ENCODE assay signal across 19 mouse cellular contexts in genomic region chr1:152223666-152224065, GRCm38 (mm10).
DNase-seq lines count a peak whose midpoint lies in the region; ATAC-seq and TF ChIP-seq lines count a peak whose summit lies in the region.
"Had no signal": no experiment of that assay in that cellular context is flagged by ENCODE, and none has a peak within 500 bp of the region (broad histone marks: within the 10 kb centered on the region; RNA-seq: fewer than 3 reads in every experiment).

No protein-coding gene starts in this region.

- no peak for TF ChIP-seq CTCF in left cerebral cortex, adult 2 months (IDR thresholded peaks at IDR 0.05)
- TF ChIP-seq CTCF in lung, postnatal 0 days (IDR thresholded peaks at IDR 0.05) = no peak

- intact Hi-C loops in left cerebral cortex, adult 2 months (cut with DNase I) = no loop called here

- no peaks in the 10 kb centered on the region for H3K27me3 ChIP-seq in limb, embryonic 13.5 days
- H3K27me3 ChIP-seq in limb, embryonic 10.5 days (ENCODE audit: low read depth, poor library complexity, severe bottlenecking) = no peaks in the 10 kb centered on the region
- no peaks in the 10 kb centered on the region for H3K27me3 ChIP-seq in heart, embryonic 13.5 days (replicated peaks)
- H3K27me3 ChIP-seq in lung, postnatal 0 days (replicated peaks; ENCODE audit: insufficient read depth, low read length) = no peaks in the 10 kb centered on the region
- H3K27me3 ChIP-seq: neural tube, embryonic 15.5 days had no signal

- no peaks in the 10 kb centered on the region for H3K36me3 ChIP-seq in limb, embryonic 13.5 days
- H3K36me3 ChIP-seq in limb, embryonic 10.5 days = no peaks in the 10 kb centered on the region
- no peaks in the 10 kb centered on the region for H3K36me3 ChIP-seq in heart, embryonic 13.5 days
- H3K36me3 ChIP-seq in lung, postnatal 0 days (ENCODE audit: insufficient read depth, low read length) = no peaks in the 10 kb centered on the region
- H3K36me3 ChIP-seq: embryonic facial prominence, embryonic 13.5 days; neural tube, embryonic 15.5 days had no signal

- WGBS in limb, embryonic 13.5 days = 57% methylated on average over 1 of the region's 1 CpGs
- WGBS in limb, embryonic 10.5 days = 80% methylated on average over 1 of the region's 1 CpGs
- WGBS in heart, embryonic 13.5 days = 16% methylated on average over 1 of the region's 1 CpGs
- WGBS in lung, postnatal 0 days = 47% methylated on average over 1 of the region's 1 CpGs

- no peak for DNase-seq in limb, embryonic 10.5 days (ENCODE audit: low spot score)
- DNase-seq in kidney, adult 8-10 months = peak; percentile 27 to 37
- peak; percentile 52 to 71 for DNase-seq in kidney, postnatal 36 days
- no peak for DNase-seq in left cerebral cortex, adult 2 months (ENCODE audit: extremely low spot score in 1 of 2, low spot score in 2 of 2)
- DNase-seq in lung, postnatal 0 days (ENCODE audit: low spot score) = no peak
- DNase-seq in cerebellum, postnatal 25 days = no peak
- DNase-seq: adrenal gland, adult 8-10 months; cerebellum, adult 11-12 months; lung, postnatal 4 days; right cerebral cortex, adult 18-20 months; spleen, adult 18-20 months; thymus, postnatal 25 days had no signal

- no peaks in the 10 kb centered on the region; the same call in 1 of the 2 replicates for H3K4me1 ChIP-seq in limb, embryonic 13.5 days
- H3K4me1 ChIP-seq in limb, embryonic 10.5 days = no peaks in the 10 kb centered on the region
- peaks cover 23% of the 10 kb centered on the region for H3K4me1 ChIP-seq in heart, embryonic 13.5 days
- no peaks in the 10 kb centered on the region for H3K4me1 ChIP-seq in lung, postnatal 0 days (ENCODE audit: insufficient read depth, low read depth, low read length)
- H3K4me1 ChIP-seq: embryonic facial prominence, embryonic 13.5 days; neural tube, embryonic 15.5 days had no signal

- peak; percentile 70 for ATAC-seq in limb, embryonic 13.5 days (ENCODE audit: low FRiP score, low read depth)
- ATAC-seq in heart, embryonic 13.5 days (ENCODE audit: extremely low read depth, insufficient number of reproducible peaks, low FRiP score, low TSS enrichment) = no peak
- ATAC-seq in lung, postnatal 0 days = no peak

- TF ChIP-seq EP300 in lung, postnatal 0 days (IDR thresholded peaks at IDR 0.05) = no peak

- H3K9ac ChIP-seq in limb, embryonic 13.5 days = no peak overlapping the region
- H3K9ac ChIP-seq in heart, embryonic 13.5 days = no peak overlapping the region
- H3K9ac ChIP-seq in lung, postnatal 0 days (replicated peaks; ENCODE audit: low read depth) = no peak overlapping the region
- H3K9ac ChIP-seq: embryonic facial prominence, embryonic 13.5 days; liver, embryonic 14.5 days; neural tube, embryonic 15.5 days had no signal

- no peak overlapping the region for H3K4me2 ChIP-seq in limb, embryonic 13.5 days (replicated peaks)
- H3K4me2 ChIP-seq in heart, embryonic 13.5 days = no peak overlapping the region
- no peak overlapping the region for H3K4me2 ChIP-seq in lung, postnatal 0 days (replicated peaks; ENCODE audit: low read depth, low read length)
- H3K4me2 ChIP-seq: embryonic facial prominence, embryonic 13.5 days; midbrain, embryonic 11.5 days; neural tube, embryonic 15.5 days had no signal

- no peak overlapping the region for H3K4me3 ChIP-seq in limb, embryonic 13.5 days
- no peak overlapping the region for H3K4me3 ChIP-seq in limb, embryonic 10.5 days
- H3K4me3 ChIP-seq in heart, embryonic 13.5 days = no peak overlapping the region
- H3K4me3 ChIP-seq in left cerebral cortex, adult 2 months = no peak overlapping the region
- H3K4me3 ChIP-seq in lung, postnatal 0 days (ENCODE audit: low read depth, low read length) = no peak overlapping the region
- H3K4me3 ChIP-seq: embryonic facial prominence, embryonic 13.5 days; layer of hippocampus, adult 2 months; neural tube, embryonic 15.5 days had no signal

- no peak overlapping the region for H3K27ac ChIP-seq in limb, embryonic 13.5 days
- H3K27ac ChIP-seq in limb, embryonic 10.5 days = no peak overlapping the region
- peak overlapping the region; percentile 67 for H3K27ac ChIP-seq in heart, embryonic 13.5 days (replicated peaks)
- H3K27ac ChIP-seq in left cerebral cortex, adult 2 months = no peak overlapping the region
- no peak overlapping the region for H3K27ac ChIP-seq in lung, postnatal 0 days (ENCODE audit: low read length)
- H3K27ac ChIP-seq: embryonic facial prominence, embryonic 13.5 days; layer of hippocampus, adult 2 months; liver, embryonic 14.5 days; neural tube, embryonic 15.5 days had no signal

- H3K9me3 ChIP-seq in limb, embryonic 13.5 days = no peaks in the 10 kb centered on the region
- no peaks in the 10 kb centered on the region for H3K9me3 ChIP-seq in limb, embryonic 10.5 days (replicated peaks)
- peaks cover 5% of the 10 kb centered on the region; the same call in 1 of the 2 replicates for H3K9me3 ChIP-seq in heart, embryonic 13.5 days
- H3K9me3 ChIP-seq in lung, postnatal 0 days (ENCODE audit: low read length) = no peaks in the 10 kb centered on the region
- H3K9me3 ChIP-seq: embryonic facial prominence, embryonic 13.5 days; neural tube, embryonic 15.5 days had no signal

Comparison
In these comparisons a context has a peak if more than half of its experiments do, and no peak if none do; other contexts are left out.
1. DNase-seq: peak in kidney, adult 8-10 months (2 of 2) and kidney, postnatal 36 days (2 of 2); none in limb, embryonic 10.5 days (single experiment), left cerebral cortex, adult 2 months (0 of 2), lung, postnatal 0 days (single experiment) and cerebellum, postnatal 25 days (0 of 2).